Mouse (Mus musculus) olfactory bulb, adult 2 months (tissue): Measurements from ENCODE around the gene Dlgap1. TPM values are rescaled to one million over a fixed set of nuclear protein-coding genes. Genes with fewer than 3 reads are reported as not detected.
A peak's percentile ranks its signal among the peaks of the same experiment; 100 is the strongest.

ENCODE experiments used
- H3K27ac ChIP-seq: fragments of 200-500 bp; 2 replicates; pipeline ENCODE4 v1.5.1; 2012; ENCODE audit warnings: low read depth, low read length; ENCODE audit not compliant: insufficient read depth
- H3K4me1 ChIP-seq: fragments of 200-500 bp; 2 replicates; pipeline ENCODE4 v1.6.1; 2012; ENCODE audit warnings: low read length; ENCODE audit not compliant: control insufficient read depth, insufficient read depth
- H3K4me3 ChIP-seq: fragments of 200-500 bp; 2 replicates; pipeline ENCODE4 v1.5.1; 2012; ENCODE audit warnings: mild to moderate bottlenecking, low read depth, low read length, moderate library complexity; ENCODE audit not compliant: insufficient read depth
- CTCF ChIP-seq: fragments of 200-500 bp; IDR thresholded peaks from 2 replicates; pipeline ENCODE4 v1.5.1; 2012; ENCODE audit warnings: low read depth, mild to moderate bottlenecking, low read length, moderate library complexity; ENCODE audit not compliant: insufficient read depth
- POLR2A ChIP-seq: fragments of 200-500 bp; IDR thresholded peaks from 2 replicates; pipeline ENCODE4 v1.6.1; 2012; ENCODE audit warnings: mild to moderate bottlenecking, low read depth, low read length, moderate library complexity; ENCODE audit not compliant: insufficient read depth
- WGBS: fragments of 180-500 bp; shearing (Covaris S2); methylation state at CpG from one replicate; pipeline ENCODE4 v1.1.7; 2018; 5-methylcytosine and 5-hydroxymethylcytosine counted together
- polyA plus RNA-seq: library from polyadenylated mRNA; stranded (reverse); fragments of >200 nt; gene quantifications from 2 replicates; pipeline ENCODE4 v1.2.4, GENCODE M21; 2012; ENCODE audit warnings: low replicate concordance; ENCODE audit not compliant: missing spikeins, insufficient read depth, insufficient read length

Gene Dlgap1
- polyA plus RNA-seq, 1 experiment: 117 TPM

GRCm38 (mm10) chr17:70744570-70745153, 775.8 kb downstream of the Dlgap1 start:
- TF ChIP-seq POLR2A: no peak
- TF ChIP-seq CTCF: no peak
- H3K4me3 ChIP-seq: no peak overlapping the region
- WGBS: 98% methylated on average over 5 of the region's 5 CpGs
- peaks cover 15% of the 10 kb centered on the region for H3K4me1 ChIP-seq
- no peak overlapping the region for H3K27ac ChIP-seq

- H3K4me1 ChIP-seq: peaks cover 15% of the 10 kb centered on the region
- H3K27ac ChIP-seq: 0 out of 2 replicates have a peak overlapping the region, but pooled peaks have one; percentile 26
- no peak overlapping the region for H3K4me3 ChIP-seq
- no peak for TF ChIP-seq CTCF
- no peak for TF ChIP-seq POLR2A
- WGBS: 87% methylated on average over 6 of the region's 6 CpGs
Observed at GRCm38 (mm10) chr17:70745385-70745784, 776.5 kb downstream of the Dlgap1 start.

GRCm38 (mm10) chr17:70746379-70747079, 777.7 kb downstream of the Dlgap1 start:
- 34% methylated on average over 9 of the region's 9 CpGs for WGBS
- Histone ChIP-seq H3K4me1 (peaks cover 23% of the 10 kb centered on the region), H3K27ac (peak overlapping the region; percentile 85), H3K4me3 (no peak overlapping the region)
- TF ChIP-seq CTCF (no peak), POLR2A (no peak)

GRCm38 (mm10) chr17:70747731-70748475, 779.0 kb downstream of the Dlgap1 start:
- H3K4me1 ChIP-seq: peaks cover 26% of the 10 kb centered on the region
- WGBS: 4% methylated on average over 23 of the region's 23 CpGs
- peak overlapping the region; percentile 13; the same call in 1 of the 2 replicates for H3K4me3 ChIP-seq
- TF ChIP-seq CTCF: no peak
- TF ChIP-seq POLR2A: no peak
- H3K27ac ChIP-seq: peak overlapping the region; percentile 82

GRCm38 (mm10) chr17:70748476-70748830, 779.6 kb downstream of the Dlgap1 start:
- Histone ChIP-seq H3K4me1 (peaks cover 26% of the 10 kb centered on the region), H3K4me3 (no peak overlapping the region), H3K27ac (peak overlapping the region; percentile 82)
- 40% methylated on average over 10 of the region's 10 CpGs for WGBS
- no peak for TF ChIP-seq CTCF
- no peak for TF ChIP-seq POLR2A

- no peak overlapping the region for H3K4me3 ChIP-seq
- no peak overlapping the region for H3K27ac ChIP-seq
- H3K4me1 ChIP-seq: peaks cover 30% of the 10 kb centered on the region
- no peak for TF ChIP-seq CTCF
- TF ChIP-seq POLR2A: no peak
- WGBS: 68% methylated on average over 7 of the region's 7 CpGs
Observed at GRCm38 (mm10) chr17:70748964-70749650, 780.2 kb downstream of the Dlgap1 start.

GRCm38 (mm10) chr17:70750236-70751160, 781.6 kb downstream of the Dlgap1 start:
- H3K27ac ChIP-seq: no peak overlapping the region
- no peak for TF ChIP-seq POLR2A
- TF ChIP-seq CTCF: no peak
- no peak overlapping the region for H3K4me3 ChIP-seq
- H3K4me1 ChIP-seq: peaks cover 35% of the 10 kb centered on the region
- 67% methylated on average over 17 of the region's 17 CpGs for WGBS

- H3K27ac ChIP-seq: no peak overlapping the region
Observed at GRCm38 (mm10) chr17:70751161-70751651, 782.3 kb downstream of the Dlgap1 start.

More at GRCm38 (mm10) chr17:70751161-70751651, 782.3 kb downstream of the Dlgap1 start:
- 29% methylated on average over 19 of the region's 19 CpGs for WGBS
- TF ChIP-seq CTCF (no peak), POLR2A (no peak)
- Histone ChIP-seq H3K4me1 (peaks cover 41% of the 10 kb centered on the region), H3K4me3 (no peak overlapping the region)
